Mouse (Mus musculus) MEL (cell line): ENCODE measurements around the gene Phospho1. TPM values are rescaled to one million over a fixed set of nuclear protein-coding genes. Genes with fewer than 3 reads are reported as not detected.

ENCODE experiments used
- DNase-seq: peaks from one replicate; pipeline ENCODE4 v3.0.0; 2011; ENCODE audit warnings: low read depth, low spot score
- H3K27ac ChIP-seq: 2 replicates; pipeline ENCODE4 v1.5.1; 2012; ENCODE audit warnings: low read depth, mild to moderate bottlenecking, control low read depth, low read length, moderate library complexity; ENCODE audit not compliant: control insufficient read depth
- H3K27me3 ChIP-seq, 2 experiments: fragments of 150-350 bp in 1 of 2; sonication (generic) in 1 of 2; 2 replicates each; pipeline ENCODE4 v1.6.1; 2012; ENCODE audit warnings: low read length in 2 of 2, mild to moderate bottlenecking in 2 of 2, improper control_type of control experiment in 1 of 2, moderate library complexity in 1 of 2; ENCODE audit not compliant: insufficient read depth in 2 of 2, control insufficient read depth in 1 of 2
- H3K36me3 ChIP-seq, 2 experiments: 2 replicates each; pipeline ENCODE4 v1.6.1; 2012 to 2014; ENCODE audit warnings: low read length in 2 of 2, improper control_type of control experiment in 1 of 2, inconsistent platforms in 1 of 2, mild to moderate bottlenecking in 1 of 2; ENCODE audit not compliant: insufficient read depth in 2 of 2, control insufficient read depth in 1 of 2
- H3K4me1 ChIP-seq, 2 experiments: fragments of 150-350 bp in 1 of 2; sonication (generic) in 1 of 2; 2 replicates each; pipeline ENCODE4 v1.6.1; 2012; ENCODE audit warnings: low read length in 2 of 2, improper control_type of control experiment in 1 of 2, mild to moderate bottlenecking in 1 of 2; ENCODE audit not compliant: insufficient read depth in 2 of 2, control insufficient read depth in 1 of 2
- H3K4me3 ChIP-seq, 2 experiments: fragments of 150-350 bp in 1 of 2; sonication (generic) in 1 of 2; 2 replicates each; pipeline ENCODE4 v1.5.1; 2012; ENCODE audit warnings: low read depth in 2 of 2, low read length in 2 of 2, mild to moderate bottlenecking in 2 of 2, moderate library complexity in 2 of 2, control low read depth in 1 of 2, improper control_type of control experiment in 1 of 2; ENCODE audit not compliant: control insufficient read depth in 1 of 2, insufficient read depth in 1 of 2
- H3K79me2 ChIP-seq: 2 replicates; pipeline ENCODE4 v1.6.1; 2012; ENCODE audit warnings: mild to moderate bottlenecking, low read length, moderate library complexity; ENCODE audit not compliant: control insufficient read depth, poor library complexity, insufficient read depth
- H3K9ac ChIP-seq: 2 replicates; pipeline ENCODE4 v1.6.1; 2012; ENCODE audit warnings: low read depth, mild to moderate bottlenecking, control low read depth, low read length, moderate library complexity; ENCODE audit not compliant: control insufficient read depth, poor library complexity, severe bottlenecking
- H3K9me3 ChIP-seq: fragments of 150-350 bp; sonication (generic); replicated peaks from 2 replicates; pipeline ENCODE4 v1.6.1; 2012; ENCODE audit warnings: mild to moderate bottlenecking, low read length, improper control_type of control experiment, moderate library complexity; ENCODE audit not compliant: insufficient read depth
- CHD1 ChIP-seq: IDR thresholded peaks from 2 replicates; pipeline ENCODE4 v1.6.1; 2012; ENCODE audit warnings: low read depth, mild to moderate bottlenecking, inconsistent platforms, low read length, improper control_type of control experiment
- CHD2 ChIP-seq: IDR thresholded peaks from 2 replicates; pipeline ENCODE4 v1.6.1; 2011; ENCODE audit warnings: low read length, improper control_type of control experiment
- EP300 ChIP-seq, 2 experiments: IDR thresholded peaks; 2 replicates each; pipeline ENCODE4 v1.6.1; 2011; ENCODE audit warnings: improper control_type of control experiment in 2 of 2, low read length in 2 of 2, low read depth in 1 of 2, mild to moderate bottlenecking in 1 of 2
- ETS1 ChIP-seq: IDR thresholded peaks from 2 replicates; pipeline ENCODE4 v1.6.1; 2012; ENCODE audit warnings: low read depth, mild to moderate bottlenecking, inconsistent platforms, low read length, improper control_type of control experiment, moderate library complexity
- HCFC1 ChIP-seq: IDR thresholded peaks from 2 replicates; pipeline ENCODE4 v1.6.1; 2012; ENCODE audit warnings: low read depth, mild to moderate bottlenecking, inconsistent platforms, low read length, improper control_type of control experiment, moderate library complexity
- MXI1 ChIP-seq: IDR thresholded peaks from 2 replicates; pipeline ENCODE4 v1.6.1; 2011; ENCODE audit warnings: mild to moderate bottlenecking, low read depth, low read length, improper control_type of control experiment
- MYB ChIP-seq: IDR thresholded peaks from 2 replicates; pipeline ENCODE4 v1.6.1; 2011; ENCODE audit warnings: mild to moderate bottlenecking, low read depth, low read length, improper control_type of control experiment
- MYC ChIP-seq: IDR thresholded peaks from 2 replicates; pipeline ENCODE4 v1.6.1; 2011; ENCODE audit warnings: low read depth, mild to moderate bottlenecking, low read length, improper control_type of control experiment, moderate library complexity
- NELFE ChIP-seq: IDR thresholded peaks from 2 replicates; pipeline ENCODE4 v1.6.1; 2011; ENCODE audit warnings: low read depth, low read length, improper control_type of control experiment
- NRF1 ChIP-seq: IDR thresholded peaks from 2 replicates; pipeline ENCODE4 v1.6.1; 2014; ENCODE audit warnings: low read depth, mild to moderate bottlenecking, inconsistent platforms, low read length, improper control_type of control experiment, moderate library complexity; ENCODE audit not compliant: poor library complexity, insufficient read depth, severe bottlenecking
- POLR2AphosphoS5 ChIP-seq: IDR thresholded peaks from 2 replicates; pipeline ENCODE4 v1.6.1; 2012; ENCODE audit warnings: low read depth, borderline replicate concordance, mild to moderate bottlenecking, inconsistent platforms, low read length, moderate library complexity, mixed read lengths
- RCOR1 ChIP-seq: IDR thresholded peaks from 2 replicates; pipeline ENCODE4 v1.6.1; 2012; ENCODE audit warnings: low read depth, mild to moderate bottlenecking, inconsistent platforms, low read length, improper control_type of control experiment
- SMC3 ChIP-seq: IDR thresholded peaks from 2 replicates; pipeline ENCODE4 v1.6.1; 2011; ENCODE audit warnings: low read depth, low read length, improper control_type of control experiment
- TAL1 ChIP-seq: IDR thresholded peaks from 2 replicates; pipeline ENCODE4 v1.6.1; 2012; ENCODE audit warnings: mild to moderate bottlenecking, inconsistent platforms, low read length, moderate library complexity, mixed read lengths
- USF2 ChIP-seq, 2 experiments: IDR thresholded peaks; 2 replicates each; pipeline ENCODE4 v1.6.1; 2011 to 2012; ENCODE audit warnings: improper control_type of control experiment in 2 of 2, low read length in 2 of 2, borderline replicate concordance in 1 of 2, inconsistent platforms in 1 of 2, low read depth in 1 of 2, mild to moderate bottlenecking in 1 of 2; ENCODE audit not compliant: insufficient read depth in 1 of 2
- ZNF384 ChIP-seq: IDR thresholded peaks from 2 replicates; pipeline ENCODE4 v1.6.1; 2012; ENCODE audit warnings: low read depth, mild to moderate bottlenecking, inconsistent platforms, low read length, improper control_type of control experiment
- polyA plus RNA-seq, 2 experiments: library from polyadenylated mRNA; stranded (reverse) in 1 of 2; unstranded in 1 of 2; fragments of >175 nt in 1 of 2; fragments of >200 nt in 1 of 2; gene quantifications; 2 replicates each; pipeline versions ENCODE4 v1.2.1 to v1.2.4; 2012; ENCODE audit warnings: low replicate concordance in 2 of 2, low read depth in 1 of 2; ENCODE audit not compliant: insufficient read length in 2 of 2, insufficient read depth in 1 of 2, missing spikeins in 1 of 2
- total RNA-seq: library from RNA; depleted of rRNA; stranded (reverse); fragments of 300-350 nt; gene quantifications from 2 replicates; pipeline ENCODE4 v1.2.3, GENCODE M21; 2012

Gene Phospho1
- total and polyA plus RNA-seq, 3 experiments: 15.4 to 76.0 TPM; not detected in 1

DNA sequence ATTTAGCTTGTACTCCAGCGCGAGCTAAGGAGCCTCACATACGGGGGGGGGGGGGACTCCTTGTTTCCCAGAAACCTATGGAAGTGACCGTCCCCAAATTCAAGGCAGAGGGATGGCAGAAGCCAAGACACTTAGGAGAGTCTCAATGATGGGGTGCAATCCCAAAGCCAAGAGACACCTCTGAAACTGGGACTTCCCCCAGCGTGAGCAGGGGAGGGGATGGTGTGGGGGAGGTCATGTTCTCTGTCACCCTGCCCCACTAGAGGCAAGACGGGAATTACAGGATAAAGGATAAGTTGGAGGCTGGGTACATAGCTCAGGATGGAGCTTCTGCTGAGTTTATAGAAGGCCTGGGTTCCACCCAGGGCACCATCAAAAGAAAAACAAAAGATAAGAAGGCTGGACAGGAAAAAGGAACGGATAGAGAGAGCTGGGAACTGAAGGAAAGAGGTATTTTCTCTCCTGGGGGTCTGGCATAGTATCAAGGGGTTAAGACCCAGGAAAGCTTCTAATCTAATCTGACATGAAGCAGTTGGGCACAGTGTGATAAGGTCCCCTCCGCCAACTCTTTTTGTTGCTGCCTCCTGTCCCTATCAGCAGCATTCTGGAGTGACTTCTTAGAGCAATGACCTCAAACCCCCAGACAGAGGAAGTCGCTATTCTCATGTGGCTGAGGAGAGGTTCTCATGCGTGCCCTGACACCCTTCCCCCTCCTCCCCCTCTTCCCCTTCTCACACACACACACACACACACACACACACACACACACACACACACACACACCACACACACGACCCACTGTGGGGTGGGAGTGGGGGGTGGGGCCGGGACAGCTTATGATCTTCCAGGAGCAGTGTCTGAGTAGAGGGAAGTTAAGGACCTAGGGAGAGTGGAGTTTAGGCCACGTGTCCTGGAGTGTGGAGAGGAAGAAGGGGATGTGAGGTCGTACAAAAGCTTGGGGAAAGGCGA lies 10.7 kb downstream of the Phospho1 start (continued):
- TF ChIP-seq NRF1: no peak
- peak; percentile 91 for TF ChIP-seq RCOR1
- no peak for TF ChIP-seq POLR2AphosphoS5
- peak; percentile 94 for TF ChIP-seq TAL1
- peak; percentile 59 for TF ChIP-seq HCFC1
- TF ChIP-seq MYB: peak; percentile 87
- TF ChIP-seq MYC: peak; percentile 97
- 0 out of 4 replicates have a peak, but pooled peaks of 1 of the 2 experiments have one; percentile 24 for TF ChIP-seq USF2 (IDR thresholded peaks at IDR 0.05; ENCODE audit: borderline replicate concordance in 1 of 2, insufficient read depth in 1 of 2, low read depth in 1 of 2, low read length in 2 of 2)
- peak; percentile 98 to 99 for TF ChIP-seq EP300 (IDR thresholded peaks at IDR 0.05; ENCODE audit: low read depth in 1 of 2, low read length in 2 of 2)
- peak; percentile 72; the same call in 1 of the 2 replicates for TF ChIP-seq CHD2
- no peak for TF ChIP-seq SMC3
- peak; percentile 99 for TF ChIP-seq ETS1
- peak; percentile 85 for TF ChIP-seq MXI1
- TF ChIP-seq NELFE: peak; percentile 42

DNA sequence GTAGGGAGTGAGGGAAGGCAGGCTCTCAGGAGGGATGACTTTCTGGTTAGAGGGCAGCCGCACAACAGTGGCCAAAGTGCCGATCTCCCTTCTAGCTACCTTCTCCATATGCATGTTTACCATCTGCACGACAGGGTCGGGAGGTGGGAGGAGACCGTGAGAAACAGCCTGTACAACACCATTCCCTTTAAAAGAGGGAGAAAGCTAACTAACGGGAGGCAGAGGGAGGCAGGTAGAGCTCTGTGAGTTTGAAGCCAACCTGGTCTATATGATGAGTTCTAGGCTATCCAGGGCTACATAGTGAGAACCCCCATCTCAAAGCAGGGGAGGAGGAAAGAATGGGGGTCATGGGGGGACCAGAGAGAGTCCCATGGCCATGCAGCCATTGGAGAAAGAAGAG lies 11.5 kb downstream of the Phospho1 start:
- peak overlapping the region; percentile 16 to 37 for H3K4me3 ChIP-seq
- no peak for DNase-seq
- no peaks in the 10 kb centered on the region; the same call in 1 of the 2 replicates for H3K79me2 ChIP-seq
- peaks cover 16 to 49% of the 10 kb centered on the region in 2 experiments for H3K4me1 ChIP-seq
- H3K27me3 ChIP-seq: no peaks in the 10 kb centered on the region
- peaks cover 0 to 25% of the 10 kb centered on the region in 2 experiments; a peak in 2 of 4 replicates for H3K36me3 ChIP-seq
- 0 out of 2 replicates have a peak, but pooled peaks have one; percentile 65 for TF ChIP-seq CHD1
- no peak for TF ChIP-seq ZNF384
- H3K9me3 ChIP-seq: no peaks in the 10 kb centered on the region
- H3K9ac ChIP-seq: peak overlapping the region; percentile 74
- H3K27ac ChIP-seq: peak overlapping the region; percentile 97
